Mouse (Mus musculus) MEL (cell line): ENCODE measurements around the gene Nrip2. TPM values are rescaled to one million over a fixed set of nuclear protein-coding genes. Genes with fewer than 3 reads are reported as not detected.

Source experiments
- DNase-seq: peaks from one replicate; pipeline ENCODE4 v3.0.0; 2011; ENCODE audit warnings: low read depth, low spot score
- H3K27ac ChIP-seq: 2 replicates; pipeline ENCODE4 v1.5.1; 2012; ENCODE audit warnings: low read depth, mild to moderate bottlenecking, control low read depth, low read length, moderate library complexity; ENCODE audit not compliant: control insufficient read depth
- H3K27me3 ChIP-seq, 2 experiments: fragments of 150-350 bp in 1 of 2; sonication (generic) in 1 of 2; 2 replicates each; pipeline ENCODE4 v1.6.1; 2012; ENCODE audit warnings: low read length in 2 of 2, mild to moderate bottlenecking in 2 of 2, improper control_type of control experiment in 1 of 2, moderate library complexity in 1 of 2; ENCODE audit not compliant: insufficient read depth in 2 of 2, control insufficient read depth in 1 of 2
- H3K36me3 ChIP-seq, 2 experiments: 2 replicates each; pipeline ENCODE4 v1.6.1; 2012 to 2014; ENCODE audit warnings: low read length in 2 of 2, improper control_type of control experiment in 1 of 2, inconsistent platforms in 1 of 2, mild to moderate bottlenecking in 1 of 2; ENCODE audit not compliant: insufficient read depth in 2 of 2, control insufficient read depth in 1 of 2
- H3K4me1 ChIP-seq, 2 experiments: fragments of 150-350 bp in 1 of 2; sonication (generic) in 1 of 2; 2 replicates each; pipeline ENCODE4 v1.6.1; 2012; ENCODE audit warnings: low read length in 2 of 2, improper control_type of control experiment in 1 of 2, mild to moderate bottlenecking in 1 of 2; ENCODE audit not compliant: insufficient read depth in 2 of 2, control insufficient read depth in 1 of 2
- H3K4me3 ChIP-seq, 2 experiments: fragments of 150-350 bp in 1 of 2; sonication (generic) in 1 of 2; 2 replicates each; pipeline ENCODE4 v1.5.1; 2012; ENCODE audit warnings: low read depth in 2 of 2, low read length in 2 of 2, mild to moderate bottlenecking in 2 of 2, moderate library complexity in 2 of 2, control low read depth in 1 of 2, improper control_type of control experiment in 1 of 2; ENCODE audit not compliant: control insufficient read depth in 1 of 2, insufficient read depth in 1 of 2
- H3K79me2 ChIP-seq: 2 replicates; pipeline ENCODE4 v1.6.1; 2012; ENCODE audit warnings: mild to moderate bottlenecking, low read length, moderate library complexity; ENCODE audit not compliant: control insufficient read depth, poor library complexity, insufficient read depth
- H3K9ac ChIP-seq: 2 replicates; pipeline ENCODE4 v1.6.1; 2012; ENCODE audit warnings: low read depth, mild to moderate bottlenecking, control low read depth, low read length, moderate library complexity; ENCODE audit not compliant: control insufficient read depth, poor library complexity, severe bottlenecking
- H3K9me3 ChIP-seq: fragments of 150-350 bp; sonication (generic); replicated peaks from 2 replicates; pipeline ENCODE4 v1.6.1; 2012; ENCODE audit warnings: mild to moderate bottlenecking, low read length, improper control_type of control experiment, moderate library complexity; ENCODE audit not compliant: insufficient read depth
- BHLHE40 ChIP-seq: IDR thresholded peaks from 2 replicates; pipeline ENCODE4 v1.6.1; 2012; ENCODE audit warnings: low read depth, mild to moderate bottlenecking, inconsistent platforms, low read length, improper control_type of control experiment, borderline replicate concordance
- CHD1 ChIP-seq: IDR thresholded peaks from 2 replicates; pipeline ENCODE4 v1.6.1; 2012; ENCODE audit warnings: low read depth, mild to moderate bottlenecking, inconsistent platforms, low read length, improper control_type of control experiment
- E2F4 ChIP-seq: IDR thresholded peaks from 2 replicates; pipeline ENCODE4 v1.6.1; 2011; ENCODE audit warnings: low read depth, low read length, improper control_type of control experiment, borderline replicate concordance
- ELF1 ChIP-seq: IDR thresholded peaks from 2 replicates; pipeline ENCODE4 v1.6.1; 2014; ENCODE audit warnings: low read depth, mild to moderate bottlenecking, inconsistent platforms, low read length, improper control_type of control experiment, moderate library complexity
- EP300 ChIP-seq, 2 experiments: IDR thresholded peaks; 2 replicates each; pipeline ENCODE4 v1.6.1; 2011; ENCODE audit warnings: improper control_type of control experiment in 2 of 2, low read length in 2 of 2, low read depth in 1 of 2, mild to moderate bottlenecking in 1 of 2
- ETS1 ChIP-seq: IDR thresholded peaks from 2 replicates; pipeline ENCODE4 v1.6.1; 2012; ENCODE audit warnings: low read depth, mild to moderate bottlenecking, inconsistent platforms, low read length, improper control_type of control experiment, moderate library complexity
- GABPA ChIP-seq: IDR thresholded peaks from 2 replicates; pipeline ENCODE4 v1.6.1; 2012; ENCODE audit warnings: low read depth, mild to moderate bottlenecking, inconsistent platforms, low read length, improper control_type of control experiment, moderate library complexity
- GATA1 ChIP-seq: IDR thresholded peaks from 2 replicates; pipeline ENCODE4 v1.6.1; 2011; ENCODE audit warnings: low read depth, low read length, improper control_type of control experiment
- HCFC1 ChIP-seq: IDR thresholded peaks from 2 replicates; pipeline ENCODE4 v1.6.1; 2012; ENCODE audit warnings: low read depth, mild to moderate bottlenecking, inconsistent platforms, low read length, improper control_type of control experiment, moderate library complexity
- JUND ChIP-seq: IDR thresholded peaks from 2 replicates; pipeline ENCODE4 v1.6.1; 2011; ENCODE audit warnings: low read depth, mild to moderate bottlenecking, improper control_type of control experiment, low read length
- KAT2A ChIP-seq: conservative IDR thresholded peaks from 2 replicates; pipeline ENCODE4 v1.6.1; 2012; ENCODE audit warnings: low read depth, low read length, improper control_type of control experiment, inconsistent platforms
- MAZ ChIP-seq: IDR thresholded peaks from 2 replicates; pipeline ENCODE4 v1.6.1; 2012; ENCODE audit warnings: low read depth, mild to moderate bottlenecking, inconsistent platforms, low read length, improper control_type of control experiment
- MXI1 ChIP-seq: IDR thresholded peaks from 2 replicates; pipeline ENCODE4 v1.6.1; 2011; ENCODE audit warnings: mild to moderate bottlenecking, low read depth, low read length, improper control_type of control experiment
- NELFE ChIP-seq: IDR thresholded peaks from 2 replicates; pipeline ENCODE4 v1.6.1; 2011; ENCODE audit warnings: low read depth, low read length, improper control_type of control experiment
- NRF1 ChIP-seq: IDR thresholded peaks from 2 replicates; pipeline ENCODE4 v1.6.1; 2014; ENCODE audit warnings: low read depth, mild to moderate bottlenecking, inconsistent platforms, low read length, improper control_type of control experiment, moderate library complexity; ENCODE audit not compliant: poor library complexity, insufficient read depth, severe bottlenecking
- POLR2A ChIP-seq, 2 experiments: IDR thresholded peaks; 2 replicates each; pipeline ENCODE4 v1.6.1; 2011 to 2012; ENCODE audit warnings: low read length in 2 of 2, mild to moderate bottlenecking in 2 of 2, control low read depth in 1 of 2, improper control_type of control experiment in 1 of 2, low read depth in 1 of 2, moderate library complexity in 1 of 2; ENCODE audit not compliant: control insufficient read depth in 1 of 2, insufficient read depth in 1 of 2, poor library complexity in 1 of 2
- POLR2AphosphoS2 ChIP-seq: IDR thresholded peaks from 2 replicates; pipeline ENCODE4 v1.6.1; 2011; ENCODE audit warnings: low read length, improper control_type of control experiment
- POLR2AphosphoS5 ChIP-seq: IDR thresholded peaks from 2 replicates; pipeline ENCODE4 v1.6.1; 2012; ENCODE audit warnings: low read depth, borderline replicate concordance, mild to moderate bottlenecking, inconsistent platforms, low read length, moderate library complexity, mixed read lengths
- RCOR1 ChIP-seq: IDR thresholded peaks from 2 replicates; pipeline ENCODE4 v1.6.1; 2012; ENCODE audit warnings: low read depth, mild to moderate bottlenecking, inconsistent platforms, low read length, improper control_type of control experiment
- SIN3A ChIP-seq: IDR thresholded peaks from 2 replicates; pipeline ENCODE4 v1.6.1; 2012; ENCODE audit warnings: low read length, improper control_type of control experiment, inconsistent platforms
- SMC3 ChIP-seq: IDR thresholded peaks from 2 replicates; pipeline ENCODE4 v1.6.1; 2011; ENCODE audit warnings: low read depth, low read length, improper control_type of control experiment
- TCF12 ChIP-seq: IDR thresholded peaks from 2 replicates; pipeline ENCODE4 v1.6.1; 2014; ENCODE audit warnings: low read depth, mild to moderate bottlenecking, inconsistent platforms, low read length, improper control_type of control experiment, moderate library complexity
- UBTF ChIP-seq: IDR thresholded peaks from 2 replicates; pipeline ENCODE4 v1.6.1; 2012; ENCODE audit warnings: low read depth, mild to moderate bottlenecking, inconsistent platforms, low read length, improper control_type of control experiment, moderate library complexity, borderline replicate concordance; ENCODE audit not compliant: insufficient read depth
- USF2 ChIP-seq, 2 experiments: IDR thresholded peaks; 2 replicates each; pipeline ENCODE4 v1.6.1; 2011 to 2012; ENCODE audit warnings: improper control_type of control experiment in 2 of 2, low read length in 2 of 2, borderline replicate concordance in 1 of 2, inconsistent platforms in 1 of 2, low read depth in 1 of 2, mild to moderate bottlenecking in 1 of 2; ENCODE audit not compliant: insufficient read depth in 1 of 2
- ZC3H11A ChIP-seq: IDR thresholded peaks from 2 replicates; pipeline ENCODE4 v1.6.1; 2012; ENCODE audit warnings: low read depth, mild to moderate bottlenecking, inconsistent platforms, low read length, improper control_type of control experiment
- ZKSCAN1 ChIP-seq: IDR thresholded peaks from 2 replicates; pipeline ENCODE4 v1.6.1; 2012; ENCODE audit warnings: low read depth, mild to moderate bottlenecking, inconsistent platforms, low read length, improper control_type of control experiment, moderate library complexity
- ZMIZ1 ChIP-seq: IDR thresholded peaks from 2 replicates; pipeline ENCODE4 v1.6.1; 2012; ENCODE audit warnings: low read depth, mild to moderate bottlenecking, inconsistent platforms, low read length, improper control_type of control experiment, moderate library complexity
- polyA plus RNA-seq, 2 experiments: library from polyadenylated mRNA; stranded (reverse) in 1 of 2; unstranded in 1 of 2; fragments of >175 nt in 1 of 2; fragments of >200 nt in 1 of 2; gene quantifications; 2 replicates each; pipeline versions ENCODE4 v1.2.1 to v1.2.4; 2012; ENCODE audit warnings: low replicate concordance in 2 of 2, low read depth in 1 of 2; ENCODE audit not compliant: insufficient read length in 2 of 2, insufficient read depth in 1 of 2, missing spikeins in 1 of 2
- total RNA-seq: library from RNA; depleted of rRNA; stranded (reverse); fragments of 300-350 nt; gene quantifications from 2 replicates; pipeline ENCODE4 v1.2.3, GENCODE M21; 2012

Gene Nrip2
- total and polyA plus RNA-seq, 3 experiments = 0.04 to 0.86 TPM; not detected in 1

DNA sequence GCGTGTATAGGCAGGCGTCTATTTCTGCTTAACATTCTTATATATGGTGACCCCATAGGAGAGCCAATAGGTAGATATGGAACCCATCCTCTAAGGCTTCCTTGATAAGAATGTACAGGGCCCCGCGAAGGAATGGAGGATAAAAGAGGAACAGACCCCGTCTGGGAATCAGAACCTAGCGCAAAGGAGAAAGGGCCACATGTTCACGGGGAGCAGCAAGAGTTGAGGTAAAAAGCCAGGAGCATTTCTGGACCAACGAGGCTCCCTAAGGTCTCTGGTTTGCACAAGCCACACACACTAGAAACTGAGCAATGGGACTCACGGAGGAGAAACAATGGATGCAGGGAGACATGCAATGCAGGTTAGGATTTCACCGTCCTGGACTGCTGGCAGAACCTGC, 38.2 kb downstream of the Nrip2 start (continued):
- TF ChIP-seq E2F4 (peak; percentile 47; the same call in 1 of the 2 replicates), ELF1 (no peak), ZC3H11A (no peak), USF2 (IDR thresholded peaks at IDR 0.05; ENCODE audit: borderline replicate concordance in 1 of 2, insufficient read depth in 1 of 2, low read depth in 1 of 2, low read length in 2 of 2) (no peak), SIN3A (peak; percentile 48), RCOR1 (0 out of 2 replicates have a peak, but pooled peaks have one; percentile 8), JUND (no peak), TCF12 (no peak), NELFE (peak; percentile 29; the same call in 1 of the 2 replicates)

DNA sequence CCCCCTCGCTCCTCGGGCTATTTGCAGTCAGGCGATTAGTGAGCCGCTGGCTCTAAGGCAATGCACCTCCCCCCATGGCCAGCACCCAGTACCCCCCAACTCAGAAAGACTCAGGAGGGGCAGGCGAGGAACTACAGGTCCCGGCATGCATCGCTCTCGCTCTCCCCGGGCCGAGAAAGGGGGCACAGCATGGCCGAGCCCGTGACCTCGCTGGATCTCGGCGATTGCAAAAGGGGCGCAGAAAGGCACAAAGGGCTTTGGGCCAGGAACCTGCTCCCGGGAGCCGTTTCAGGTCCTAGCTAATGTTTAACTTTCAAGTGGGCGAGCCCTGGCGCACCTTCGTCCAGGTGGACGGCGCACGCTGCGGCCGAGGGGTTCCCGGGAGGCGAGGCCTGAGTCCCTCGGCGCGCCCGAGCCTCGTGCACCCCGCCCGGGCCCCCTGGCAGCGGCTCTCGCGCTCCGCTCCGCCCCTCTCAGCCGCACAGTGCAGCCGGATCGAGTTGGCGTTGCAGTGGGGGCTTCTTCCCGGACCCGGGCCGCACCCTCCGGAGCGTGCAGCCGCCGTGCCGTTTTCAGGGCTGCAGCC, 38.7 kb downstream of the Nrip2 start:
- Histone ChIP-seq H3K4me3 (peak overlapping the region; percentile 92 to 99), H3K27ac (peak overlapping the region; percentile 58), H3K9ac (peak overlapping the region; percentile 87), H3K4me1 (peaks cover 12 to 19% of the 10 kb centered on the region in 2 experiments), H3K36me3 (peaks cover 18 to 20% of the 10 kb centered on the region in 2 experiments), H3K27me3 (no peaks in the 10 kb centered on the region), H3K79me2 (peaks cover 19% of the 10 kb centered on the region), H3K9me3 (no peaks in the 10 kb centered on the region)
- peak; percentile 59 for DNase-seq
- TF ChIP-seq USF2 (IDR thresholded peaks at IDR 0.05; ENCODE audit: borderline replicate concordance in 1 of 2, insufficient read depth in 1 of 2, low read depth in 1 of 2, low read length in 2 of 2) = no peak
- no peak for TF ChIP-seq ZMIZ1
- TF ChIP-seq SIN3A = no peak; the same call in 1 of the 2 replicates
- TF ChIP-seq GATA1 = no peak
- TF ChIP-seq E2F4 = no peak
- no peak for TF ChIP-seq ELF1
- TF ChIP-seq TCF12 = no peak
- 0 out of 2 replicates have a peak, but pooled peaks have one; percentile 5 for TF ChIP-seq NRF1
- TF ChIP-seq ZKSCAN1 = no peak
- peak; percentile 50 for TF ChIP-seq MXI1
- 0 out of 2 replicates have a peak, but pooled peaks have one; percentile 8 for TF ChIP-seq BHLHE40
- TF ChIP-seq SMC3 = no peak
- no peak for TF ChIP-seq POLR2AphosphoS2
- TF ChIP-seq HCFC1 = peak; percentile 87
- peak; percentile 30; the same call in 1 of the 2 replicates for TF ChIP-seq UBTF
- no peak for TF ChIP-seq MAZ
- TF ChIP-seq KAT2A = no peak; the same call in 1 of the 2 replicates
- 0 out of 2 replicates have a peak, but pooled peaks have one; percentile 59 for TF ChIP-seq CHD1
- no peak for TF ChIP-seq ETS1
- TF ChIP-seq EP300 (IDR thresholded peaks at IDR 0.05; ENCODE audit: low read depth in 1 of 2, low read length in 2 of 2) = no peak
- TF ChIP-seq POLR2AphosphoS5 = no peak
- no peak for TF ChIP-seq GABPA
- no peak for TF ChIP-seq POLR2A (IDR thresholded peaks at IDR 0.05; ENCODE audit: control insufficient read depth in 1 of 2, insufficient read depth in 1 of 2, low read depth in 1 of 2, low read length in 2 of 2, poor library complexity in 1 of 2)
